Mouse (Mus musculus) MEL (cell line): ENCODE measurements around the gene Xlr3a. TPM values are rescaled to one million over a fixed set of nuclear protein-coding genes. Genes with fewer than 3 reads are reported as not detected.

Experiments used
- DNase-seq: peaks from one replicate; pipeline ENCODE4 v3.0.0; 2011; ENCODE audit warnings: low read depth, low spot score
- H3K27ac ChIP-seq: 2 replicates; pipeline ENCODE4 v1.5.1; 2012; ENCODE audit warnings: low read depth, mild to moderate bottlenecking, control low read depth, low read length, moderate library complexity; ENCODE audit not compliant: control insufficient read depth
- H3K27me3 ChIP-seq, 2 experiments: fragments of 150-350 bp in 1 of 2; sonication (generic) in 1 of 2; 2 replicates each; pipeline ENCODE4 v1.6.1; 2012; ENCODE audit warnings: low read length in 2 of 2, mild to moderate bottlenecking in 2 of 2, improper control_type of control experiment in 1 of 2, moderate library complexity in 1 of 2; ENCODE audit not compliant: insufficient read depth in 2 of 2, control insufficient read depth in 1 of 2
- H3K36me3 ChIP-seq, 2 experiments: 2 replicates each; pipeline ENCODE4 v1.6.1; 2012 to 2014; ENCODE audit warnings: low read length in 2 of 2, improper control_type of control experiment in 1 of 2, inconsistent platforms in 1 of 2, mild to moderate bottlenecking in 1 of 2; ENCODE audit not compliant: insufficient read depth in 2 of 2, control insufficient read depth in 1 of 2
- H3K4me1 ChIP-seq, 2 experiments: fragments of 150-350 bp in 1 of 2; sonication (generic) in 1 of 2; 2 replicates each; pipeline ENCODE4 v1.6.1; 2012; ENCODE audit warnings: low read length in 2 of 2, improper control_type of control experiment in 1 of 2, mild to moderate bottlenecking in 1 of 2; ENCODE audit not compliant: insufficient read depth in 2 of 2, control insufficient read depth in 1 of 2
- H3K4me3 ChIP-seq, 2 experiments: fragments of 150-350 bp in 1 of 2; sonication (generic) in 1 of 2; 2 replicates each; pipeline ENCODE4 v1.5.1; 2012; ENCODE audit warnings: low read depth in 2 of 2, low read length in 2 of 2, mild to moderate bottlenecking in 2 of 2, moderate library complexity in 2 of 2, control low read depth in 1 of 2, improper control_type of control experiment in 1 of 2; ENCODE audit not compliant: control insufficient read depth in 1 of 2, insufficient read depth in 1 of 2
- H3K79me2 ChIP-seq: 2 replicates; pipeline ENCODE4 v1.6.1; 2012; ENCODE audit warnings: mild to moderate bottlenecking, low read length, moderate library complexity; ENCODE audit not compliant: control insufficient read depth, poor library complexity, insufficient read depth
- H3K9ac ChIP-seq: 2 replicates; pipeline ENCODE4 v1.6.1; 2012; ENCODE audit warnings: low read depth, mild to moderate bottlenecking, control low read depth, low read length, moderate library complexity; ENCODE audit not compliant: control insufficient read depth, poor library complexity, severe bottlenecking
- H3K9me3 ChIP-seq: fragments of 150-350 bp; sonication (generic); replicated peaks from 2 replicates; pipeline ENCODE4 v1.6.1; 2012; ENCODE audit warnings: mild to moderate bottlenecking, low read length, improper control_type of control experiment, moderate library complexity; ENCODE audit not compliant: insufficient read depth
- CHD1 ChIP-seq: IDR thresholded peaks from 2 replicates; pipeline ENCODE4 v1.6.1; 2012; ENCODE audit warnings: low read depth, mild to moderate bottlenecking, inconsistent platforms, low read length, improper control_type of control experiment
- CTCF ChIP-seq, 3 experiments: IDR thresholded peaks in 2 of 3; conservative IDR thresholded peaks in 1 of 3; 2 replicates each; pipeline ENCODE4 v1.5.1; 2011 to 2012; ENCODE audit warnings: low read length in 3 of 3, low read depth in 2 of 3, mild to moderate bottlenecking in 2 of 3, improper control_type of control experiment in 1 of 3, inconsistent platforms in 1 of 3, mixed read lengths in 1 of 3, moderate library complexity in 1 of 3; ENCODE audit not compliant: control insufficient read depth in 1 of 3, insufficient read depth in 1 of 3, poor library complexity in 1 of 3, severe bottlenecking in 1 of 3
- E2F4 ChIP-seq: IDR thresholded peaks from 2 replicates; pipeline ENCODE4 v1.6.1; 2011; ENCODE audit warnings: low read depth, low read length, improper control_type of control experiment, borderline replicate concordance
- ELF1 ChIP-seq: IDR thresholded peaks from 2 replicates; pipeline ENCODE4 v1.6.1; 2014; ENCODE audit warnings: low read depth, mild to moderate bottlenecking, inconsistent platforms, low read length, improper control_type of control experiment, moderate library complexity
- EP300 ChIP-seq, 2 experiments: IDR thresholded peaks; 2 replicates each; pipeline ENCODE4 v1.6.1; 2011; ENCODE audit warnings: improper control_type of control experiment in 2 of 2, low read length in 2 of 2, low read depth in 1 of 2, mild to moderate bottlenecking in 1 of 2
- ETS1 ChIP-seq: IDR thresholded peaks from 2 replicates; pipeline ENCODE4 v1.6.1; 2012; ENCODE audit warnings: low read depth, mild to moderate bottlenecking, inconsistent platforms, low read length, improper control_type of control experiment, moderate library complexity
- GABPA ChIP-seq: IDR thresholded peaks from 2 replicates; pipeline ENCODE4 v1.6.1; 2012; ENCODE audit warnings: low read depth, mild to moderate bottlenecking, inconsistent platforms, low read length, improper control_type of control experiment, moderate library complexity
- GATA1 ChIP-seq: IDR thresholded peaks from 2 replicates; pipeline ENCODE4 v1.6.1; 2011; ENCODE audit warnings: low read depth, low read length, improper control_type of control experiment
- HCFC1 ChIP-seq: IDR thresholded peaks from 2 replicates; pipeline ENCODE4 v1.6.1; 2012; ENCODE audit warnings: low read depth, mild to moderate bottlenecking, inconsistent platforms, low read length, improper control_type of control experiment, moderate library complexity
- MAX ChIP-seq: IDR thresholded peaks from 2 replicates; pipeline ENCODE4 v1.6.1; 2011; ENCODE audit warnings: low read length, improper control_type of control experiment
- MYB ChIP-seq: IDR thresholded peaks from 2 replicates; pipeline ENCODE4 v1.6.1; 2011; ENCODE audit warnings: mild to moderate bottlenecking, low read depth, low read length, improper control_type of control experiment
- NELFE ChIP-seq: IDR thresholded peaks from 2 replicates; pipeline ENCODE4 v1.6.1; 2011; ENCODE audit warnings: low read depth, low read length, improper control_type of control experiment
- POLR2A ChIP-seq, 2 experiments: IDR thresholded peaks; 2 replicates each; pipeline ENCODE4 v1.6.1; 2011 to 2012; ENCODE audit warnings: low read length in 2 of 2, mild to moderate bottlenecking in 2 of 2, control low read depth in 1 of 2, improper control_type of control experiment in 1 of 2, low read depth in 1 of 2, moderate library complexity in 1 of 2; ENCODE audit not compliant: control insufficient read depth in 1 of 2, insufficient read depth in 1 of 2, poor library complexity in 1 of 2
- RCOR1 ChIP-seq: IDR thresholded peaks from 2 replicates; pipeline ENCODE4 v1.6.1; 2012; ENCODE audit warnings: low read depth, mild to moderate bottlenecking, inconsistent platforms, low read length, improper control_type of control experiment
- SIN3A ChIP-seq: IDR thresholded peaks from 2 replicates; pipeline ENCODE4 v1.6.1; 2012; ENCODE audit warnings: low read length, improper control_type of control experiment, inconsistent platforms
- SMC3 ChIP-seq: IDR thresholded peaks from 2 replicates; pipeline ENCODE4 v1.6.1; 2011; ENCODE audit warnings: low read depth, low read length, improper control_type of control experiment
- TBP ChIP-seq: IDR thresholded peaks from 2 replicates; pipeline ENCODE4 v1.8.0; 2011; ENCODE audit warnings: low read depth, low read length, improper control_type of control experiment
- TCF12 ChIP-seq: IDR thresholded peaks from 2 replicates; pipeline ENCODE4 v1.6.1; 2014; ENCODE audit warnings: low read depth, mild to moderate bottlenecking, inconsistent platforms, low read length, improper control_type of control experiment, moderate library complexity
- UBTF ChIP-seq: IDR thresholded peaks from 2 replicates; pipeline ENCODE4 v1.6.1; 2012; ENCODE audit warnings: low read depth, mild to moderate bottlenecking, inconsistent platforms, low read length, improper control_type of control experiment, moderate library complexity, borderline replicate concordance; ENCODE audit not compliant: insufficient read depth
- USF1 ChIP-seq: IDR thresholded peaks from 2 replicates; pipeline ENCODE4 v1.6.1; 2014; ENCODE audit warnings: low read depth, mild to moderate bottlenecking, inconsistent platforms, low read length, improper control_type of control experiment, moderate library complexity
- ZMIZ1 ChIP-seq: IDR thresholded peaks from 2 replicates; pipeline ENCODE4 v1.6.1; 2012; ENCODE audit warnings: low read depth, mild to moderate bottlenecking, inconsistent platforms, low read length, improper control_type of control experiment, moderate library complexity
- ZNF384 ChIP-seq: IDR thresholded peaks from 2 replicates; pipeline ENCODE4 v1.6.1; 2012; ENCODE audit warnings: low read depth, mild to moderate bottlenecking, inconsistent platforms, low read length, improper control_type of control experiment
- polyA plus RNA-seq, 2 experiments: library from polyadenylated mRNA; stranded (reverse) in 1 of 2; unstranded in 1 of 2; fragments of >175 nt in 1 of 2; fragments of >200 nt in 1 of 2; gene quantifications; 2 replicates each; pipeline versions ENCODE4 v1.2.1 to v1.2.4; 2012; ENCODE audit warnings: low replicate concordance in 2 of 2, low read depth in 1 of 2; ENCODE audit not compliant: insufficient read length in 2 of 2, insufficient read depth in 1 of 2, missing spikeins in 1 of 2
- total RNA-seq: library from RNA; depleted of rRNA; stranded (reverse); fragments of 300-350 nt; gene quantifications from 2 replicates; pipeline ENCODE4 v1.2.3, GENCODE M21; 2012

The Xlr3a gene
- total and polyA plus RNA-seq, 3 experiments, result 94.5 to 161 TPM; not detected in 1

GRCm38 (mm10) chrX:73063512-73064414 lies 33.1 kb downstream of the Xlr3a start:
- TF ChIP-seq NELFE (no peak), MYB (no peak), HCFC1 (no peak), TBP (no peak), CTCF (IDR thresholded peaks at IDR 0.05 in 2 of 3, conservative IDR thresholded peaks at IDR 0.05 in 1 of 3; ENCODE audit: control insufficient read depth in 1 of 3, insufficient read depth in 1 of 3, low read depth in 2 of 3, low read length in 3 of 3, poor library complexity in 1 of 3, severe bottlenecking in 1 of 3) (no peak), SMC3 (no peak)
- no peak overlapping the region for H3K9ac ChIP-seq
- peaks cover 0 to 8% of the 10 kb centered on the region in 2 experiments; a peak in 2 of 4 replicates for H3K36me3 ChIP-seq
- no peaks in the 10 kb centered on the region for H3K79me2 ChIP-seq
- no peak overlapping the region for H3K27ac ChIP-seq
- H3K4me1 ChIP-seq, result peaks cover 0 to 6% of the 10 kb centered on the region in 2 experiments; a peak in 3 of 4 replicates
- no peak overlapping the region for H3K4me3 ChIP-seq
- no peak for DNase-seq
- no peaks in the 10 kb centered on the region for H3K27me3 ChIP-seq
- no peaks in the 10 kb centered on the region for H3K9me3 ChIP-seq

- H3K9ac ChIP-seq, result no peak overlapping the region; the same call in 1 of the 2 replicates
- peak overlapping the region in 1 of 2 experiments; percentile 26; a peak in 1 of 4 replicates for H3K4me3 ChIP-seq
- H3K79me2 ChIP-seq, result no peaks in the 10 kb centered on the region
- peaks cover 0 to 6% of the 10 kb centered on the region in 2 experiments; a peak in 3 of 4 replicates for H3K4me1 ChIP-seq
- DNase-seq, result peak; percentile 51
- no peaks in the 10 kb centered on the region for H3K9me3 ChIP-seq
- peaks cover 0 to 8% of the 10 kb centered on the region in 2 experiments; a peak in 2 of 4 replicates for H3K36me3 ChIP-seq
- TF ChIP-seq EP300 (IDR thresholded peaks at IDR 0.05; ENCODE audit: low read depth in 1 of 2, low read length in 2 of 2) (peak; percentile 34 to 58; a peak in 3 of 4 replicates), TCF12 (peak; percentile 59), E2F4 (no peak), POLR2A (IDR thresholded peaks at IDR 0.05; ENCODE audit: control insufficient read depth in 1 of 2, insufficient read depth in 1 of 2, low read depth in 1 of 2, low read length in 2 of 2, poor library complexity in 1 of 2) (no peak), GATA1 (peak; percentile 38; the same call in 1 of the 2 replicates), SMC3 (no peak), CHD1 (no peak), GABPA (no peak), SIN3A (no peak), ELF1 (no peak), UBTF (no peak), TBP (no peak), MAX (no peak), CTCF (IDR thresholded peaks at IDR 0.05 in 2 of 3, conservative IDR thresholded peaks at IDR 0.05 in 1 of 3; ENCODE audit: control insufficient read depth in 1 of 3, insufficient read depth in 1 of 3, low read depth in 2 of 3, low read length in 3 of 3, poor library complexity in 1 of 3, severe bottlenecking in 1 of 3) (no peak), ETS1 (peak; percentile 63; the same call in 1 of the 2 replicates), USF1 (no peak), ZNF384 (no peak), RCOR1 (no peak), ZMIZ1 (no peak)
- no peak overlapping the region for H3K27ac ChIP-seq
- no peaks in the 10 kb centered on the region for H3K27me3 ChIP-seq
These were observed 34.6 kb downstream of the Xlr3a start for GRCm38 (mm10) chrX:73062323-73062722.
